In genomic region chr1:134342278-134342664, GRCm38 (mm10) we compare ENCODE assay signal across 13 mouse cellular contexts. TPM values are rescaled to one million over a fixed set of nuclear protein-coding genes. Genes with fewer than 3 reads are reported as not detected.
DNase-seq lines count a peak whose midpoint lies in the region; ATAC-seq and TF ChIP-seq lines count a peak whose summit lies in the region.
"Had no signal": no experiment of that assay in that cellular context is flagged by ENCODE, and none has a peak within 500 bp of the region (broad histone marks: within the 10 kb centered on the region; RNA-seq: fewer than 3 reads in every experiment).

No protein-coding gene starts in this region.

- peak; percentile 48; the same call in 1 of the 2 replicates for TF ChIP-seq POLR2A in cerebellum, adult 2 months (IDR thresholded peaks at IDR 0.05; ENCODE audit: borderline replicate concordance, insufficient read depth, low read length)

- no peak overlapping the region for H3K27ac ChIP-seq in hindbrain, embryonic 16.5 days (ENCODE audit: low read depth, low read length)
- no peak overlapping the region for H3K27ac ChIP-seq in hindbrain, embryonic 12.5 days
- peak overlapping the region; percentile 94 for H3K27ac ChIP-seq in cerebellum, adult 2 months (ENCODE audit: insufficient read depth, low read length)
- H3K27ac ChIP-seq in limb, embryonic 12.5 days, result no peak overlapping the region
- H3K27ac ChIP-seq: liver, embryonic 14.5 days; neural tube, embryonic 12.5 days had no signal

- TF ChIP-seq CTCF in cerebellum, adult 2 months (IDR thresholded peaks at IDR 0.05; ENCODE audit: borderline replicate concordance, insufficient read depth, low read depth, low read length), result no peak

- peak overlapping the region; percentile 2 for H3K4me3 ChIP-seq in hindbrain, embryonic 16.5 days (ENCODE audit: low read length)
- H3K4me3 ChIP-seq in hindbrain, embryonic 12.5 days, result no peak overlapping the region
- peak overlapping the region; percentile 86 for H3K4me3 ChIP-seq in cerebellum, adult 2 months (replicated peaks; ENCODE audit: insufficient read depth, low read depth, low read length)
- H3K4me3 ChIP-seq in limb, embryonic 12.5 days (replicated peaks), result no peak overlapping the region
- H3K4me3 ChIP-seq: neural tube, embryonic 12.5 days had no signal

- H3K4me2 ChIP-seq in hindbrain, embryonic 16.5 days (ENCODE audit: low read length), result peak overlapping the region; percentile 70
- no peak overlapping the region for H3K4me2 ChIP-seq in hindbrain, embryonic 12.5 days (replicated peaks)
- 0 out of 2 replicates have a peak overlapping the region, but pooled peaks have one; percentile 13 for H3K4me2 ChIP-seq in limb, embryonic 12.5 days
- H3K4me2 ChIP-seq: neural tube, embryonic 12.5 days had no signal

- peaks cover 12% of the 10 kb centered on the region for H3K4me1 ChIP-seq in hindbrain, embryonic 16.5 days (ENCODE audit: control insufficient read depth, insufficient read depth, low read depth, low read length)
- peaks cover 14% of the 10 kb centered on the region; the same call in 1 of the 2 replicates for H3K4me1 ChIP-seq in hindbrain, embryonic 12.5 days
- H3K4me1 ChIP-seq in cerebellum, adult 2 months (ENCODE audit: control insufficient read depth, insufficient read depth, low read length), result peaks cover 22% of the 10 kb centered on the region
- H3K4me1 ChIP-seq in limb, embryonic 12.5 days (replicated peaks), result peaks cover 15% of the 10 kb centered on the region

- peaks cover 5% of the 10 kb centered on the region; the same call in 1 of the 2 replicates for H3K36me3 ChIP-seq in hindbrain, embryonic 16.5 days (ENCODE audit: control insufficient read depth, insufficient read depth, low read length)
- H3K36me3 ChIP-seq in hindbrain, embryonic 12.5 days, result peaks cover 16% of the 10 kb centered on the region
- peaks cover 16% of the 10 kb centered on the region for H3K36me3 ChIP-seq in limb, embryonic 12.5 days

- WGBS in hindbrain, embryonic 16.5 days, result 65% methylated on average over 2 of the region's 2 CpGs
- WGBS in hindbrain, embryonic 12.5 days, result 66% methylated on average over 2 of the region's 2 CpGs
- 13% methylated on average over 2 of the region's 2 CpGs for WGBS in cerebellum, adult 2 months
- WGBS in limb, embryonic 12.5 days, result 68% methylated on average over 2 of the region's 2 CpGs

- DNase-seq in cerebellum, adult 2 months, result peak; percentile 79 to 90
- DNase-seq in cerebellum, postnatal 36 days, result peak; percentile 71 to 72
- DNase-seq in lung, postnatal 4 days, result no peak
- DNase-seq in layer of hippocampus, adult 9-10 months (ENCODE audit: low spot score), result no peak
- DNase-seq: thymus, adult 2 months had no signal

- ATAC-seq in hindbrain, embryonic 16.5 days, result no peak
- no peak for ATAC-seq in hindbrain, embryonic 12.5 days (ENCODE audit: low FRiP score)
- ATAC-seq in limb, embryonic 12.5 days (ENCODE audit: insufficient number of reproducible peaks, insufficient read depth, low FRiP score, low TSS enrichment, low read depth), result no peak
- ATAC-seq: intestine, embryonic 16.5 days had no signal

- H3K27me3 ChIP-seq in hindbrain, embryonic 16.5 days (replicated peaks; ENCODE audit: control insufficient read depth, insufficient read depth, low read length), result no peaks in the 10 kb centered on the region
- peaks cover 4% of the 10 kb centered on the region; the same call in 1 of the 2 replicates for H3K27me3 ChIP-seq in hindbrain, embryonic 12.5 days
- H3K27me3 ChIP-seq in cerebellum, adult 2 months (ENCODE audit: control insufficient read depth, insufficient read depth, low read length), result no peaks in the 10 kb centered on the region
- no peaks in the 10 kb centered on the region for H3K27me3 ChIP-seq in limb, embryonic 12.5 days
- H3K27me3 ChIP-seq: neural tube, embryonic 12.5 days had no signal

- H3K9me3 ChIP-seq in hindbrain, embryonic 16.5 days (ENCODE audit: control insufficient read depth, low read length), result no peaks in the 10 kb centered on the region
- no peaks in the 10 kb centered on the region for H3K9me3 ChIP-seq in hindbrain, embryonic 12.5 days (replicated peaks)
- H3K9me3 ChIP-seq in limb, embryonic 12.5 days, result no peaks in the 10 kb centered on the region
- H3K9me3 ChIP-seq: neural tube, embryonic 12.5 days had no signal

- no peak overlapping the region for H3K9ac ChIP-seq in hindbrain, embryonic 16.5 days (ENCODE audit: low read depth, low read length)
- H3K9ac ChIP-seq in hindbrain, embryonic 12.5 days, result no peak overlapping the region
- no peak overlapping the region for H3K9ac ChIP-seq in limb, embryonic 12.5 days (replicated peaks)
- H3K9ac ChIP-seq: liver, embryonic 14.5 days; neural tube, embryonic 12.5 days had no signal

RNA-seq across cellular contexts. Expression of gene Ppfia4, which starts 9.5 kb away (rescaled TPM):
- polyA plus RNA-seq in hindbrain, embryonic 16.5 days (2015; fragmentation: Nextera tagmentation; extraction: Ambion mirVana), result 32.0 and 34.0 TPM in 2 replicates
- polyA plus RNA-seq in hindbrain, embryonic 12.5 days (2016; fragmentation: Nextera tagmentation; extraction: Ambion mirVana), result 6.3 and 7.8 TPM in 2 replicates
- 192 and 220 TPM in 2 replicates for polyA plus RNA-seq in cerebellum, adult 2 months (2012; rRNA removed)
- 6.5 and 6.7 TPM in 2 replicates for polyA plus RNA-seq in limb, embryonic 12.5 days (2016; fragmentation: Nextera tagmentation; extraction: Ambion mirVana)

RNA-seq across cellular contexts. Expression of gene Tmem183a, which starts 19.5 kb away (rescaled TPM):
- 132 TPM in 2 replicates for polyA plus RNA-seq in hindbrain, embryonic 16.5 days (2015; fragmentation: Nextera tagmentation; extraction: Ambion mirVana)
- polyA plus RNA-seq in hindbrain, embryonic 12.5 days (2016; fragmentation: Nextera tagmentation; extraction: Ambion mirVana), result 109 and 123 TPM in 2 replicates
- 66.2 and 68.4 TPM in 2 replicates for polyA plus RNA-seq in cerebellum, adult 2 months (2012; rRNA removed)
- 96.6 and 99.3 TPM in 2 replicates for polyA plus RNA-seq in limb, embryonic 12.5 days (2016; fragmentation: Nextera tagmentation; extraction: Ambion mirVana)

RNA-seq across cellular contexts. Expression of gene 4933406M09Rik, which starts 43.5 kb away (rescaled TPM):
- 0.09 TPM in 1 of 2 replicates, not detected in the other for polyA plus RNA-seq in hindbrain, embryonic 16.5 days (2015; fragmentation: Nextera tagmentation; extraction: Ambion mirVana)
- not detected in 2 replicates for polyA plus RNA-seq in hindbrain, embryonic 12.5 days (2016; fragmentation: Nextera tagmentation; extraction: Ambion mirVana)
- not detected in 2 replicates for polyA plus RNA-seq in cerebellum, adult 2 months (2012; rRNA removed)
- not detected in 2 replicates for polyA plus RNA-seq in limb, embryonic 12.5 days (2016; fragmentation: Nextera tagmentation; extraction: Ambion mirVana)
- polyA plus RNA-seq: embryonic facial prominence, embryonic 11.5 days; liver, embryonic 14.5 days; neural tube, embryonic 12.5 days; small intestine, adult 2 months; thymus, adult 2 months had no signal

RNA-seq across cellular contexts. Expression of gene Myog, which starts 52.5 kb away (rescaled TPM):
- polyA plus RNA-seq in hindbrain, embryonic 16.5 days (2015; fragmentation: Nextera tagmentation; extraction: Ambion mirVana), result 6.4 TPM in 1 of 2 replicates, not detected in the other
- polyA plus RNA-seq in hindbrain, embryonic 12.5 days (2016; fragmentation: Nextera tagmentation; extraction: Ambion mirVana), result 7.8 and 36.7 TPM in 2 replicates
- 0.06 TPM in 1 of 2 replicates, not detected in the other for polyA plus RNA-seq in cerebellum, adult 2 months (2012; rRNA removed)
- polyA plus RNA-seq in limb, embryonic 12.5 days (2016; fragmentation: Nextera tagmentation; extraction: Ambion mirVana), result 108 and 119 TPM in 2 replicates
- polyA plus RNA-seq: small intestine, adult 2 months had no signal

Comparison
In these comparisons a context has a peak if more than half of its experiments do, and no peak if none do; other contexts are left out.
1. H3K4me3 ChIP-seq: peak in hindbrain, embryonic 16.5 days (single experiment) and cerebellum, adult 2 months (single experiment); none in hindbrain, embryonic 12.5 days (single experiment) and limb, embryonic 12.5 days (single experiment).
2. DNase-seq: peak in cerebellum, adult 2 months (2 of 2) and cerebellum, postnatal 36 days (2 of 2); none in lung, postnatal 4 days (0 of 2) and layer of hippocampus, adult 9-10 months (single experiment).